Mouse (Mus musculus) midbrain, embryonic 10.5 days (tissue): Measurements from ENCODE around the gene Gas2. TPM values are rescaled to one million over a fixed set of nuclear protein-coding genes. Genes with fewer than 3 reads are reported as not detected.

ENCODE experiments used
- DNase-seq: peaks from one replicate; pipeline ENCODE4 v3.0.0-alpha.2; 2017; ENCODE audit warnings: low spot score
- H3K27ac ChIP-seq: fragments of 300-500 bp; sonication (generic); replicated peaks from 2 replicates; pipeline ENCODE4 v1.5.1; 2016; ENCODE audit warnings: mild to moderate bottlenecking
- H3K27me3 ChIP-seq: fragments of 300-500 bp; sonication (generic); 2 replicates; pipeline ENCODE4 v1.6.1; 2016; ENCODE audit warnings: low read depth, mild to moderate bottlenecking; ENCODE audit not compliant: poor library complexity, severe bottlenecking
- H3K36me3 ChIP-seq: fragments of 300-500 bp; sonication (generic); 2 replicates; pipeline ENCODE4 v1.6.1; 2016; ENCODE audit warnings: mild to moderate bottlenecking, moderate library complexity
- H3K4me1 ChIP-seq: fragments of 300-500 bp; sonication (generic); 2 replicates; pipeline ENCODE4 v1.6.1; 2016
- H3K4me3 ChIP-seq: fragments of 300-500 bp; sonication (generic); 2 replicates; pipeline ENCODE4 v1.5.1; 2016; ENCODE audit warnings: mild to moderate bottlenecking, moderate library complexity
- H3K9me3 ChIP-seq: fragments of 300-500 bp; sonication (generic); replicated peaks from 2 replicates; pipeline ENCODE4 v1.6.1; 2016; ENCODE audit warnings: mild to moderate bottlenecking
- WGBS: fragments of 180-500 bp; shearing (Covaris S2); methylation state at CpG from one replicate; pipeline ENCODE4 v1.1.7; 2016; 5-methylcytosine and 5-hydroxymethylcytosine counted together
- polyA plus RNA-seq: library from polyadenylated mRNA; unstranded; fragments of >200 nt; fragmentation: Nextera tagmentation; extraction: Ambion mirVana; gene quantifications from 2 replicates; pipeline ENCODE4 v1.2.1, GENCODE M21; 2016

Gene Gas2
- polyA plus RNA-seq, 1 experiment from 2014 or later: 20.2 TPM

GRCm38 (mm10) chr7:51892224-51892965, 30.6 kb downstream of the Gas2 start:
- Histone ChIP-seq H3K27ac (no peak overlapping the region), H3K4me1 (no peaks in the 10 kb centered on the region), H3K36me3 (no peaks in the 10 kb centered on the region), H3K9me3 (no peaks in the 10 kb centered on the region), H3K4me3 (no peak overlapping the region), H3K27me3 (no peaks in the 10 kb centered on the region)
- WGBS: 86% methylated on average over 1 of the region's 1 CpGs
- DNase-seq: no peak

GRCm38 (mm10) chr7:51893008-51893407, 31.2 kb downstream of the Gas2 start:
- Histone ChIP-seq H3K4me3 (no peak overlapping the region), H3K27ac (no peak overlapping the region), H3K36me3 (no peaks in the 10 kb centered on the region), H3K27me3 (no peaks in the 10 kb centered on the region), H3K9me3 (no peaks in the 10 kb centered on the region), H3K4me1 (no peaks in the 10 kb centered on the region)
- no peak for DNase-seq
- 86% methylated on average over 4 of the region's 4 CpGs for WGBS

GRCm38 (mm10) chr7:51894133-51894801, 32.5 kb downstream of the Gas2 start:
- no peaks in the 10 kb centered on the region for H3K4me1 ChIP-seq
- H3K27ac ChIP-seq: no peak overlapping the region
- no peaks in the 10 kb centered on the region for H3K36me3 ChIP-seq
- DNase-seq: no peak
- 82% methylated on average over 4 of the region's 4 CpGs for WGBS
- H3K27me3 ChIP-seq: no peaks in the 10 kb centered on the region
- no peaks in the 10 kb centered on the region for H3K9me3 ChIP-seq
- H3K4me3 ChIP-seq: no peak overlapping the region

GRCm38 (mm10) chr7:51894939-51895338, 33.1 kb downstream of the Gas2 start:
- Histone ChIP-seq H3K27me3 (no peaks in the 10 kb centered on the region), H3K9me3 (no peaks in the 10 kb centered on the region), H3K27ac (no peak overlapping the region), H3K4me1 (no peaks in the 10 kb centered on the region), H3K36me3 (no peaks in the 10 kb centered on the region), H3K4me3 (no peak overlapping the region)
- DNase-seq: no peak
- 68% methylated on average over 2 of the region's 2 CpGs for WGBS

GRCm38 (mm10) chr7:51899066-51899465, 37.3 kb downstream of the Gas2 start:
- no peak for DNase-seq
- H3K4me1 ChIP-seq: no peaks in the 10 kb centered on the region
- no peaks in the 10 kb centered on the region for H3K27me3 ChIP-seq
- no peaks in the 10 kb centered on the region for H3K36me3 ChIP-seq
- WGBS: 84% methylated on average over 6 of the region's 6 CpGs
- H3K9me3 ChIP-seq: no peaks in the 10 kb centered on the region
- no peak overlapping the region for H3K4me3 ChIP-seq
- no peak overlapping the region for H3K27ac ChIP-seq

GRCm38 (mm10) chr7:51913292-51914050, 51.7 kb downstream of the Gas2 start:
- H3K4me1 ChIP-seq: no peaks in the 10 kb centered on the region
- no peak for DNase-seq
- H3K4me3 ChIP-seq: no peak overlapping the region
- 93% methylated on average over 3 of the region's 3 CpGs for WGBS
- no peaks in the 10 kb centered on the region for H3K27me3 ChIP-seq
- H3K27ac ChIP-seq: no peak overlapping the region
- H3K36me3 ChIP-seq: no peaks in the 10 kb centered on the region
- H3K9me3 ChIP-seq: no peaks in the 10 kb centered on the region

GRCm38 (mm10) chr7:51914132-51914531, 52.3 kb downstream of the Gas2 start:
- Histone ChIP-seq H3K27ac (no peak overlapping the region), H3K9me3 (no peaks in the 10 kb centered on the region), H3K36me3 (no peaks in the 10 kb centered on the region), H3K4me1 (no peaks in the 10 kb centered on the region), H3K4me3 (no peak overlapping the region), H3K27me3 (no peaks in the 10 kb centered on the region)
- WGBS: 81% methylated on average over 2 of the region's 2 CpGs
- DNase-seq: no peak

GRCm38 (mm10) chr7:51928761-51929519, 67.1 kb downstream of the Gas2 start:
- Histone ChIP-seq H3K27me3 (no peaks in the 10 kb centered on the region), H3K36me3 (no peaks in the 10 kb centered on the region), H3K27ac (peak overlapping the region; percentile 82), H3K4me1 (peaks cover 19% of the 10 kb centered on the region), H3K4me3 (peak overlapping the region; percentile 20; the same call in 1 of the 2 replicates), H3K9me3 (no peaks in the 10 kb centered on the region)
- WGBS: 50% methylated on average over 10 of the region's 10 CpGs
- peak; percentile 25 for DNase-seq

GRCm38 (mm10) chr7:51931217-51931616, 69.4 kb downstream of the Gas2 start:
- H3K9me3 ChIP-seq: no peaks in the 10 kb centered on the region
- no peak overlapping the region for H3K4me3 ChIP-seq
- no peaks in the 10 kb centered on the region for H3K27me3 ChIP-seq
- no peaks in the 10 kb centered on the region for H3K36me3 ChIP-seq
- 90% methylated on average over 4 of the region's 4 CpGs for WGBS
- H3K27ac ChIP-seq: no peak overlapping the region; the same call in 1 of the 2 replicates
- no peak for DNase-seq
- H3K4me1 ChIP-seq: peaks cover 19% of the 10 kb centered on the region

- H3K4me1 ChIP-seq: no peaks in the 10 kb centered on the region
- no peak overlapping the region for H3K27ac ChIP-seq
- no peak overlapping the region for H3K4me3 ChIP-seq
- no peaks in the 10 kb centered on the region for H3K27me3 ChIP-seq
- WGBS: 80% methylated on average over 1 of the region's 1 CpGs
- no peaks in the 10 kb centered on the region for H3K36me3 ChIP-seq
- DNase-seq: no peak
- no peaks in the 10 kb centered on the region for H3K9me3 ChIP-seq
Observed at GRCm38 (mm10) chr7:51937337-51937736, 75.5 kb downstream of the Gas2 start.

GRCm38 (mm10) chr7:51940461-51940860, 78.6 kb downstream of the Gas2 start:
- H3K9me3 ChIP-seq: no peaks in the 10 kb centered on the region
- no peak overlapping the region for H3K4me3 ChIP-seq
- H3K27ac ChIP-seq: no peak overlapping the region
- 92% methylated on average over 2 of the region's 2 CpGs for WGBS
- no peaks in the 10 kb centered on the region for H3K4me1 ChIP-seq
- no peaks in the 10 kb centered on the region for H3K27me3 ChIP-seq
- no peaks in the 10 kb centered on the region for H3K36me3 ChIP-seq
- DNase-seq: no peak

- Histone ChIP-seq H3K36me3 (0 out of 2 replicates have a peak, but pooled peaks cover 2% of the 10 kb centered on the region), H3K27me3 (no peaks in the 10 kb centered on the region), H3K4me1 (peaks cover 5% of the 10 kb centered on the region; the same call in 1 of the 2 replicates), H3K9me3 (no peaks in the 10 kb centered on the region), H3K27ac (no peak overlapping the region), H3K4me3 (no peak overlapping the region)
- WGBS: 63% methylated on average over 9 of the region's 9 CpGs
- DNase-seq: no peak
Observed at GRCm38 (mm10) chr7:51955424-51956041, 93.7 kb downstream of the Gas2 start.
